Mouse (Mus musculus): ENCODE data around the gene Efna2. TPM values are rescaled to one million over a fixed set of nuclear protein-coding genes. Genes with fewer than 3 reads are reported as not detected.

Efna2 gene
- total and polyA plus RNA-seq, 3 experiments: 0.23 to 1.5 (median 0.86) TPM

DNA sequence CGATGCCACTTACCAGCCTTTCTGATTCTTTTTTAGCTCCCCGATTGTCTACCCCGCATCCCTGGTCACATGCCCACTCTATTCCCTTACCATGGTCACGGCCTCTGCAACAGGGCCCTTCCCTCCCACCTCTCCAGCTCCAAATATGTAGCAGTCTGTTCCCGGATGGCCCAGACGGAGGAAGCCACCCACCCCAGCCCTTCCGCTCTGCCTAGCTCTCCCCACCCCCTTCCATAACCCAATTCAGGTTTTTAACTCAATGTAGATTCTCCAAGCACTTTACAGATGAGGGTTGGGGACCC, 22.6 kb upstream of the Efna2 start:
- H3K27me3 ChIP-seq (replicated peaks): no peaks in the 10 kb centered on the region
- peaks cover 34 to 77% of the 10 kb centered on the region in 2 experiments for H3K4me1 ChIP-seq (ENCODE audit: control insufficient read depth in 1 of 2, insufficient read depth in 2 of 2)
- no peak overlapping the region for H3K4me2 ChIP-seq (ENCODE audit: insufficient read depth, low read depth, poor library complexity, severe bottlenecking)
- DNase-seq (ENCODE audit: extremely low read depth): no peak
- no peak overlapping the region for H3K9ac ChIP-seq (ENCODE audit: insufficient read depth, low read depth)
- in situ Hi-C loops (cut with MboI; ENCODE audit: low pct_ligation_motif_present, low pct_unique_long_range_greater_than_20kb, low sequenced_read_pairs) (no loop called here), dilution Hi-C loops (cut with MboI; ENCODE audit: extremely low pct_ligation_motif_present, extremely low pct_unique_long_range_greater_than_20kb, low sequenced_read_pairs) (no loop called here)
- H3K79me2 ChIP-seq (replicated peaks; ENCODE audit: control insufficient read depth, extremely low read depth, insufficient read depth, poor library complexity, severe bottlenecking): peaks cover 7% of the 10 kb centered on the region
- no peaks in the 10 kb centered on the region for H3K9me3 ChIP-seq (replicated peaks; ENCODE audit: low read length)
- H3K27ac ChIP-seq (ENCODE audit: insufficient read depth, low read depth): no peak overlapping the region
- TF ChIP-seq CTCF (conservative IDR thresholded peaks at IDR 0.05 in 1 of 2, IDR thresholded peaks at IDR 0.05 in 1 of 2; ENCODE audit: low read depth in 2 of 2, low read length in 2 of 2) (no peak), E2F4 (IDR thresholded peaks at IDR 0.05; ENCODE audit: insufficient replicate concordance, low read depth, low read length) (no peak), ZMIZ1 (IDR thresholded peaks at IDR 0.05; ENCODE audit: low read depth, low read length) (no peak), RCOR1 (conservative IDR thresholded peaks at IDR 0.05; ENCODE audit: low read depth, low read length) (no peak), USF2 (conservative IDR thresholded peaks at IDR 0.05; ENCODE audit: low read depth, low read length) (no peak)
- H3K36me3 ChIP-seq (replicated peaks in 1 of 2; ENCODE audit: control insufficient read depth in 1 of 2, insufficient read depth in 1 of 2, low read length in 1 of 2): peaks cover 38 to 48% of the 10 kb centered on the region in 2 experiments
- H3K4me3 ChIP-seq (replicated peaks in 1 of 3; ENCODE audit: low read depth in 2 of 3, low read length in 2 of 3, poor library complexity in 1 of 3): no peak overlapping the region

DNA sequence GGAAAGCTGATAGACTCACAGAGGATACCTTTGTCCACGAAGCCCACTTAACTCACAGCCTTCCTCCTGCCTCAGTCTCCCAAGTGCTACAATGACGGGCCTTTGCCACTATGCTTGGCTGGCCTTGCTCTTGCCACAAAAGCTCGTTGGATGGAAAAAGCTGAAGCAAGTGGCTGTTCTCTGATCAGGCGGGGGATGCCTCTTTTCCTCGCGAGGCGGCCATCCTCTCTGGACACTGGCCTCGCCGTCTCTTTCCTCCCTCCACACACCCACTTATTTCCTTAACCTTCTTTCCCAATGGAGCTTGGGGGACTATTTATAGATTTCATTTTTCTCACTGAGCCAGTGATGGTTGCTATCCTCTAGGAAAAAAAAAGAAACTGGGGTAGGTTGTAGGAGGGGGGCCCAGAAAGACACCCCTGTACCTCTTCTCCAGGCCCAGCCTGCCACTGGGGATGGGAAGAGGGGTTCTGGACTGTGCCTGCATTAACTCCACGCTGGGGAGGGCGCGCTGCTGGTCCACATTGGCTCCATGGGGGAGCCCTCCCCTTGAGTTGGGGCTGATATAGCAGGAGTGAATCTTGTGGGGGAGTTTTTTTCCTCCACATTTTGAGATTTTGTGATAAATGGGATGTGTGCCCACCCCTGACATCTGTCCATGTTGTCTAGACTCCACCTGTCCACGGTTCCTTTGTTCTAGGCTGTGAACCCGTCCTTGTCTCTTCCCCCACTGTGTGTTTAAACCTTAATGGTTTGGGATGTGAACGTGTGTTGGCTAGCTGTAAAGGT, 21.9 kb upstream of the Efna2 start:
- no peaks in the 10 kb centered on the region for H3K9me3 ChIP-seq (replicated peaks; ENCODE audit: low read length)
- TF ChIP-seq IRF4 (IDR thresholded peaks at IDR 0.05; ENCODE audit: low read depth, low read length) (no peak), JUND (conservative IDR thresholded peaks at IDR 0.05; ENCODE audit: low read depth, low read length) (no peak), MAX (IDR thresholded peaks at IDR 0.05; ENCODE audit: low read length) (no peak), ETS1 (conservative IDR thresholded peaks at IDR 0.05; ENCODE audit: low read depth, low read length) (no peak), ZC3H11A (IDR thresholded peaks at IDR 0.05; ENCODE audit: low read depth, low read length) (no peak), NELFE (IDR thresholded peaks at IDR 0.05; ENCODE audit: low read depth, low read length) (no peak), POLR2AphosphoS2 (IDR thresholded peaks at IDR 0.05; ENCODE audit: low read depth, low read length) (no peak), MEF2A (IDR thresholded peaks at IDR 0.05; ENCODE audit: borderline replicate concordance, low read depth, low read length) (no peak), BHLHE40 (IDR thresholded peaks at IDR 0.05; ENCODE audit: low read depth, low read length) (no peak), SMC3 (IDR thresholded peaks at IDR 0.05; ENCODE audit: low read depth, low read length) (no peak), ELF1 (IDR thresholded peaks at IDR 0.05; ENCODE audit: low read depth, low read length) (no peak)
- H3K9ac ChIP-seq (ENCODE audit: insufficient read depth, low read depth): no peak overlapping the region
- in situ Hi-C loops (cut with MboI; ENCODE audit: low pct_ligation_motif_present, low pct_unique_long_range_greater_than_20kb, low sequenced_read_pairs) (no loop called here), dilution Hi-C loops (cut with MboI; ENCODE audit: extremely low pct_ligation_motif_present, extremely low pct_unique_long_range_greater_than_20kb, low sequenced_read_pairs) (no loop called here)
- H3K4me3 ChIP-seq (replicated peaks in 1 of 3; ENCODE audit: low read depth in 2 of 3, low read length in 2 of 3, poor library complexity in 1 of 3): no peak overlapping the region
- H3K4me1 ChIP-seq (ENCODE audit: control insufficient read depth in 1 of 2, insufficient read depth in 2 of 2): peaks cover 36 to 84% of the 10 kb centered on the region in 2 experiments
- H3K79me2 ChIP-seq (replicated peaks; ENCODE audit: control insufficient read depth, extremely low read depth, insufficient read depth, poor library complexity, severe bottlenecking): peaks cover 7% of the 10 kb centered on the region
- H3K4me2 ChIP-seq (ENCODE audit: insufficient read depth, low read depth, poor library complexity, severe bottlenecking): peak overlapping the region; percentile 61; the same call in 1 of the 2 replicates
- H3K27me3 ChIP-seq (replicated peaks): no peaks in the 10 kb centered on the region
- no peak overlapping the region for H3K27ac ChIP-seq (ENCODE audit: insufficient read depth, low read depth)
- DNase-seq (ENCODE audit: extremely low read depth): no peak
- H3K36me3 ChIP-seq (replicated peaks in 1 of 2; ENCODE audit: control insufficient read depth in 1 of 2, insufficient read depth in 1 of 2, low read length in 1 of 2): peaks cover 38 to 48% of the 10 kb centered on the region in 2 experiments

Data from CH12.LX (cell line).